Mouse (Mus musculus) hindbrain, embryonic 14.5 days (tissue): ENCODE data around the gene Mepe. TPM values are rescaled to one million over a fixed set of nuclear protein-coding genes. Genes with fewer than 3 reads are reported as not detected.

Experiments used
- ATAC-seq: fragments of 200-750 bp; cut with Nextera tagmentation; 2 replicates; pipeline ENCODE4 v1.8.0; 2017; ENCODE audit warnings: moderate number of reproducible peaks, mild to moderate bottlenecking, moderate TSS enrichment, moderate library complexity; ENCODE audit not compliant: low FRiP score
- DNase-seq: peaks from one replicate; pipeline ENCODE4 v3.0.0-alpha.2; 2015; ENCODE audit warnings: low spot score
- H3K27ac ChIP-seq: fragments of 300-500 bp; sonication (generic); 2 replicates; pipeline ENCODE4 v1.5.1; 2014; ENCODE audit warnings: mild to moderate bottlenecking, moderate library complexity
- H3K27me3 ChIP-seq: fragments of 300-500 bp; sonication (generic); 2 replicates; pipeline ENCODE4 v1.6.1; 2014; ENCODE audit warnings: mild to moderate bottlenecking, low read length, mixed read lengths; ENCODE audit not compliant: control insufficient read depth, insufficient read depth
- H3K36me3 ChIP-seq: fragments of 300-500 bp; sonication (generic); replicated peaks from 2 replicates; pipeline ENCODE4 v1.6.1; 2014; ENCODE audit not compliant: control insufficient read depth, insufficient read depth
- H3K4me1 ChIP-seq: fragments of 300-500 bp; sonication (generic); replicated peaks from 2 replicates; pipeline ENCODE4 v1.6.1; 2014; ENCODE audit warnings: antibody characterized with exemption, low read length, mixed read lengths; ENCODE audit not compliant: control insufficient read depth, insufficient read depth
- H3K4me2 ChIP-seq: fragments of 300-500 bp; sonication (generic); replicated peaks from 2 replicates; pipeline ENCODE4 v1.6.1; 2014; ENCODE audit warnings: mild to moderate bottlenecking, moderate library complexity
- H3K4me3 ChIP-seq: fragments of 300-500 bp; sonication (generic); replicated peaks from 2 replicates; pipeline ENCODE4 v1.5.1; 2014; ENCODE audit warnings: mild to moderate bottlenecking, low read length
- H3K9ac ChIP-seq: fragments of 300-500 bp; sonication (generic); 2 replicates; pipeline ENCODE4 v1.6.1; 2014
- H3K9me3 ChIP-seq: fragments of 300-500 bp; sonication (generic); 2 replicates; pipeline ENCODE4 v1.6.1; 2016; ENCODE audit warnings: low read length; ENCODE audit not compliant: control insufficient read depth
- WGBS: fragments of 180-500 bp; shearing (Covaris S2); extraction: QIAGEN DNeasy Blood & Tissue Kit; methylation state at CpG from one replicate; pipeline ENCODE4 v1.1.7; 2014; 5-methylcytosine and 5-hydroxymethylcytosine counted together
- polyA plus RNA-seq: library from polyadenylated mRNA; unstranded; fragments of >200 nt; fragmentation: Nextera tagmentation; extraction: Ambion mirVana; gene quantifications from 2 replicates; pipeline ENCODE4 v1.2.1, GENCODE M21; 2014

Mepe gene
- polyA plus RNA-seq, 1 experiment from 2014 or later: not detected

DNA sequence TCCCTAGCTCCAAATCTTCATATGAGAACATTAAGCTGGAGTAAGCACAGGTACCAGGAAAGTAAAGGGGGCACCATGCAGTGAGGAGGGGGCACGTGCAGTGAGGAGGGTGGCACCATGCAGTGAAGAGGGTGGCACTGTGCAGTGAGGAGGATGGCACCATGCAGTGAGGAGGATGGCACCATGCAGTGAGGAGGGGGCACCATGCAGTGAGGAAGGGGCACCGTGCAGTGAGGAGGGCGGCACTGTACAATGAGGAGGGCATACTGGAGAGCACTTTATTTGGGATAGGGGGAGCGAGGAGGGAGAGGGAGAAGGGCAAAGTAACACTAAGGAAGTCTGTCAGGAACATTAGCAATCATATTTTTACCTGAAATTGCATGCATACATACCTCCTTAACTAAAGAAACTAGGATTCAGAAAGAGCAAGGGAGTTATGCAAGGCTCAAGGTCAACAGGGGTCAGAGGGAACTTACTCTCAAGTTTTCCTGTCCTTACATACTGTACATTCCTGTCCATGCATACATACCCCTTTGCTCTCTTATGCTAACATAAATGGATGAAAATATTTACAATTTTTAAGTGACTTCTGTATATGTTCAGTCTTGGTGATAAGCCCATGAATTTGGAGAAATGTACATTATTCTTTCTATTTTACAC lies 48.6 kb downstream of the Mepe start:
- Histone ChIP-seq H3K4me3 (no peak overlapping the region), H3K27ac (no peak overlapping the region), H3K27me3 (no peaks in the 10 kb centered on the region), H3K4me2 (no peak overlapping the region), H3K9ac (no peak overlapping the region), H3K9me3 (no peaks in the 10 kb centered on the region), H3K4me1 (no peaks in the 10 kb centered on the region), H3K36me3 (no peaks in the 10 kb centered on the region)
- no peak for DNase-seq
- no peak; the same call in 1 of the 2 replicates for ATAC-seq
- WGBS: 85% methylated on average over 4 of the region's 4 CpGs

DNA sequence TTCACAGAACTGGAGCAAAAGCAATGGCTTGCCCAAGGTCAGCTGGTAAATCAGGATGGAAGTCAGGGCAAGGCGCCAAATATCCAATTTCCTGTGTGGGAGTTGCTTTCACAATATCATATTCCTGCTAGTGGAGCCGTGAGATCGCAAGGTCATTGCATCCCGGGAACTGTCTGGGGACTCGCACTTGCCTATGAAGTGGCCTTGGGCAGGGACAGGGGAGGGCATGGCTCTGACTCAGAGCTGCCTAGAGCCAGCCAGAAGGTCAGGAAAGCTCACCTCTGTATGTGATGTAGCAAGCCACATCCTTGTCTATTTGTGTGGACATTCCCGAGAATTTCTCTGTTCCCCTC lies 49.2 kb downstream of the Mepe start:
- no peak for DNase-seq
- H3K4me2 ChIP-seq: no peak overlapping the region
- no peaks in the 10 kb centered on the region for H3K9me3 ChIP-seq
- no peak for ATAC-seq
- no peaks in the 10 kb centered on the region for H3K4me1 ChIP-seq
- WGBS: 86% methylated on average over 6 of the region's 6 CpGs
- H3K36me3 ChIP-seq: no peaks in the 10 kb centered on the region
- H3K27ac ChIP-seq: no peak overlapping the region
- no peak overlapping the region for H3K4me3 ChIP-seq
- no peak overlapping the region for H3K9ac ChIP-seq
- H3K27me3 ChIP-seq: no peaks in the 10 kb centered on the region

DNA sequence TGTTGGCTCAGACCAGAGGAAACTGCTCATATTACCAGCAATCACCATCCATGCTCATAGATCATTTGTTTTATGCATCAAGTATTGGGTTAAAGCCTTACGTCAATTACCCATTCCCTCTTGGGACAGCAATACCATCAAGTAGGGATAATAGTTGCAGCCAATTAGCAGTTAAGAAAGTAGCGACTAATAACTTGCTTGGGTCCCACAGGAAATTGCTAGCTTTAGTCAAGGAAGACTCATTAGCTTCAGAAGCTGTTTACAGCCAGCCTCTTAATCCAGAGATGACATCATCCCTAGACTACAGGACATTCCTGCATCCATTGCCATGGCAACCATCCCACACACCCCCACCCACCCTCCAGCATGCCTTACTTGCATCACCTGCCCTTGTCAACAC lies 50.0 kb downstream of the Mepe start:
- Histone ChIP-seq H3K4me3 (no peak overlapping the region), H3K4me1 (no peaks in the 10 kb centered on the region), H3K4me2 (no peak overlapping the region), H3K9ac (no peak overlapping the region), H3K36me3 (no peaks in the 10 kb centered on the region), H3K27me3 (no peaks in the 10 kb centered on the region), H3K9me3 (no peaks in the 10 kb centered on the region), H3K27ac (no peak overlapping the region)
- ATAC-seq: no peak
- DNase-seq: no peak
- WGBS: 69% methylated on average over 2 of the region's 2 CpGs

DNA sequence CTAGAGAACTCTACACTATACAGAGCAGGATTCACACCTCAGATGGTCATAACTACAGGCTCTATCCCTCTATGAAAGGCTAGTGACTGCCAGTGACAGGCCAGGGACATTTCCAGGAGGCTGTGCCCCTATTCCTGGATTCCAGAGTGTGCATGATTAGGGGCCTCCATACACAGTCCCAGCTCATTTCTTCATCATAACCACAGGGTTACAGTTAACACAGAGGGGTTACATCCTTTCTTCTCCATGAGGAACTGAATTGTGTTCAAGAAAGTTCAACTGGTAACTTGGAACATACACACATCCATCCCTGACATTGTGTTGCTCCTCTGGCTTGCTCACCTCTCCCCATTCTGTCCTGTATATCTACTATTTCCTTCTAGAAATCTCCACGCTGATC lies 51.8 kb downstream of the Mepe start:
- Histone ChIP-seq H3K9me3 (no peaks in the 10 kb centered on the region), H3K9ac (no peak overlapping the region), H3K27me3 (no peaks in the 10 kb centered on the region), H3K4me3 (no peak overlapping the region), H3K27ac (no peak overlapping the region), H3K4me2 (no peak overlapping the region), H3K36me3 (no peaks in the 10 kb centered on the region), H3K4me1 (no peaks in the 10 kb centered on the region)
- DNase-seq (no peak), ATAC-seq (no peak)
- 89% methylated on average over 1 of the region's 1 CpGs for WGBS

DNA sequence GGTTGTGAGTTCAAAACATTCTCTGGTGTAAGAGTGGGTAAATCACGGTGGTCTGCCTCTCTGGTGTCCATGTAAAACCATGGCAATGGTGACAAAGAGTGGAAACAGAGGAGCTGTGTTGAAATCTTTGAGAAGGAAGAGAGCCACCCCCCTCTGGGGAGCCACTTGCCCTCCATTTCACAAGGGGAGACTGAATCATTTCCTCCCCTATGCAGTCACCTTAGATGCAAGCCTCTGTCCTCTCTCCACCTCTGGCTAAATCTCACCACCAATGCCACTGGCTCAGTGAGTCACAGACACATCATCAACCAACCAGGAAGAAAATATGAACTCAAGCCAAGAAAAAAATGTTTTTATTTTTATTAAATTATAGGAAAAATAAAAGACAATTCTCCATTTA lies 55.4 kb downstream of the Mepe start:
- DNase-seq (no peak), ATAC-seq (no peak)
- no peaks in the 10 kb centered on the region for H3K4me1 ChIP-seq
- WGBS: 88% methylated on average over 1 of the region's 1 CpGs
- H3K4me2 ChIP-seq: no peak overlapping the region
- H3K36me3 ChIP-seq: no peaks in the 10 kb centered on the region
- no peaks in the 10 kb centered on the region for H3K9me3 ChIP-seq
- no peaks in the 10 kb centered on the region for H3K27me3 ChIP-seq
- no peak overlapping the region for H3K27ac ChIP-seq
- no peak overlapping the region for H3K9ac ChIP-seq
- H3K4me3 ChIP-seq: no peak overlapping the region

DNA sequence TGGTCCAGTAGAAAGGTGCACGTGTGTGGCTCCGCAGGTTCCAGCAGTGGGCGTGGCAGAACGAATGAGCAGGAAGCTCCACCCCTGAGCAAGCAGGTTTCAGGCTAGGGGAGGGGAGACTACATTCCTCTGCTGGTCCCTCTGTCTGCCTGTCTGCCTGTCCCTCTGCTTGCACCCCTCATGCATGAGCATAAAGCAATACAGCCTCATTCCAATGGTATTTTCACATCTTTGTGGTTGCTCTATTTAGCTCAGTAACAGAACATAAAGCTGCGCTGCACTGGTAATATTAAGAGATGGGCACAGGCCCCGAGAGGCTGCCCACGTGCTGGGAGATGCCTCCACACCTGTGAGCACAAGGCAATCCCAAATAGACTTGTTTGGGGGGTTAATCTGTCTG lies 56.5 kb downstream of the Mepe start:
- H3K27me3 ChIP-seq: no peaks in the 10 kb centered on the region
- no peak overlapping the region for H3K9ac ChIP-seq
- no peak overlapping the region for H3K27ac ChIP-seq
- H3K4me1 ChIP-seq: no peaks in the 10 kb centered on the region
- no peak overlapping the region for H3K4me2 ChIP-seq
- H3K36me3 ChIP-seq: no peaks in the 10 kb centered on the region
- no peaks in the 10 kb centered on the region for H3K9me3 ChIP-seq
- WGBS: 83% methylated on average over 3 of the region's 7 CpGs
- H3K4me3 ChIP-seq: no peak overlapping the region
- DNase-seq (no peak), ATAC-seq (no peak)

DNA sequence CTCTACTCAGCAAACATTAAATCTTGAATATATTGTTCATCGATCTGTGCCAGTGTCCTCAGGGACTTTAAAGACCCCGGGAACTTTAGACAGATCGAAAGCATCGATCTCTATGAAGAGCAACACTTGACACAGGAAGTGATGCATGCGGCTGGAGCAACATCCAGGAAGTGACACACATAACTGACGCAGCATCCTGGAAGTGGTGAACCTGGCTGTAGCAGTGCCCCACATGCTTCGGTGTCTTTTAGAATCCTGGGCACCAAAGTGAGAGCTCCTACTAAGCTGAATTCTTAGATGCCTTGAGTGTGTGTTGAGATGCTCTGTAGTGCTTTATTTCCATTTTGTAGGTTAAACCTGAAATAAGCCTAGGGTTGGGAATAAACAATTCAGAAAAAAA lies 59.4 kb downstream of the Mepe start:
- Histone ChIP-seq H3K4me2 (no peak overlapping the region), H3K4me3 (no peak overlapping the region), H3K9ac (no peak overlapping the region), H3K9me3 (no peaks in the 10 kb centered on the region), H3K27me3 (no peaks in the 10 kb centered on the region), H3K4me1 (no peaks in the 10 kb centered on the region), H3K36me3 (no peaks in the 10 kb centered on the region), H3K27ac (no peak overlapping the region)
- no peak for ATAC-seq
- no peak for DNase-seq
- WGBS: 94% methylated on average over 7 of the region's 7 CpGs

DNA sequence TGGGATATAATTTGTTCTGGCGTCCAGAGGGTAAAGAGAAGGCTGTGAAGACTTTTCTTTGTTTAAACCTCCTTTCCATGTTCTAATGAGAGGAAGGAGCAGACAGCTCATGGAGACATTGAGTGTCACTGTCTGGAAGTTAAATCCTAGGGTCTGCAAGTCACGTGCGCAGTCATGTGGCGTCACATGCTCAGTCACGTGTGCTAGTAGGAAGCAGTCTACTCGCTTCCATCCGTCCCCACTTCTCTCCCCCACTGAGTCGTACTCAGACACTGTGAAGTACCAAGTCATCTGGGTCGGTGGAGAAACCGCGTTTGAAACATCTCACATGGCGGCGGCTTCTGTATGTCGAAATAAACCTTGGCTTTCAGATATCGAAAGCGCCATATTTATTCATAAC lies 60.4 kb downstream of the Mepe start:
- Histone ChIP-seq H3K27me3 (no peaks in the 10 kb centered on the region), H3K9me3 (no peaks in the 10 kb centered on the region), H3K4me3 (no peak overlapping the region), H3K4me2 (no peak overlapping the region), H3K27ac (no peak overlapping the region), H3K4me1 (no peaks in the 10 kb centered on the region), H3K36me3 (no peaks in the 10 kb centered on the region), H3K9ac (no peak overlapping the region)
- DNase-seq (no peak), ATAC-seq (no peak)
- WGBS: 90% methylated on average over 16 of the region's 16 CpGs

DNA sequence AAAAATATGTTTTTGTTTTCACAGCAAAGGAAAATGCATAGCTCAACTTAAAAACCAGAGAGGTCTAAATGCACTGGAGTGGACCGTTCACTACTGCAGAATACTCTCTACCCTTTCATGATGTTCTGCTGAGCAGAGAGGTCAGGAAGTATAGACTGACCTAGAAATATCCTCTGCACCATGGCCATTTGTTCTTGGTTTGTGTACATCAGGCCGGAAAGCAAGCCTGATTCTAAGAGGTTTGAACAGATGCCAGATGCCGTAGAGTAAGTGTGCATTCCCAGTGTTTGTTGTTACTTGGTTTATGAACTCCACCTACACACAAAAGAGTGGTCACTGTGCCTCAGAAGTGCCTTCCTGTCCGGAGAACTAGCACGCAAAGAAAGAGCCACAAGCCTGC lies 61.8 kb downstream of the Mepe start:
- Histone ChIP-seq H3K9ac (no peak overlapping the region), H3K4me3 (no peak overlapping the region), H3K27ac (no peak overlapping the region), H3K9me3 (no peaks in the 10 kb centered on the region), H3K27me3 (no peaks in the 10 kb centered on the region), H3K36me3 (no peaks in the 10 kb centered on the region), H3K4me1 (no peaks in the 10 kb centered on the region), H3K4me2 (no peak overlapping the region)
- DNase-seq: no peak
- no peak for ATAC-seq
- 82% methylated on average over 5 of the region's 5 CpGs for WGBS
